Mouse (Mus musculus): ENCODE measurements at regions not wholly inside any gene's neighbourhood (a gene's known extent, or its start where the extent isn't known, plus 50 kb on each side); places are given as distances from the start of the nearest gene placed in this dataset.

- TF ChIP-seq POLR2A (IDR thresholded peaks at IDR 0.05; ENCODE audit: insufficient read depth, low read length) (no peak), EP300 (IDR thresholded peaks at IDR 0.05; ENCODE audit: insufficient read depth, low read depth, low read length) (no peak)
Observed at GRCm38 (mm10) chr13:52349606-52350005, 181.5 kb downstream of the Diras2 start.

Measured in ES-Bruce4 (cell line).